Mouse (Mus musculus): ENCODE results near the gene Dgkh.

GRCm38 (mm10) chr14:78732617-78733312 is at the start of gene Dgkh:
- TF ChIP-seq USF1 (IDR thresholded peaks at IDR 0.05; ENCODE audit: low read depth) (peak; percentile 71), CTCF (IDR thresholded peaks at IDR 0.05; ENCODE audit: control insufficient read depth, insufficient read depth, insufficient read length) (no peak), MAX (IDR thresholded peaks at IDR 0.05) (no peak), CEBPB (IDR thresholded peaks at IDR 0.05; ENCODE audit: low read depth) (no peak), MYOD1 (IDR thresholded peaks at IDR 0.05; ENCODE audit: control insufficient read depth, insufficient read length, low read depth) (no peak)
